Mouse (Mus musculus) Patski (cell line): Measurements from ENCODE around the gene Fmnl2. TPM values are rescaled to one million over a fixed set of nuclear protein-coding genes. Genes with fewer than 3 reads are reported as not detected.

Experiments used
- ATAC-seq: fragments of 100-300 bp; one replicate; pipeline ENCODE4 v1.8.0; 2021
- CTCF ChIA-PET: fragments of 350-600 bp; sonication (Branson Sonifier 250); formaldehyde crosslinking; loops from one replicate; lab custom pipeline; 2022; ENCODE audit warnings: inconsistent platforms; lab: Charles Lee
- POLR2A ChIA-PET: fragments of 350-600 bp; sonication (Branson Sonifier 250); formaldehyde crosslinking; loops from one replicate; lab custom pipeline; 2022; ENCODE audit warnings: antibody characterized with exemption, inconsistent platforms; lab: Charles Lee
- DNase-seq: peaks from one replicate; pipeline ENCODE4 v3.0.0-alpha.2; 2011; ENCODE audit warnings: low read depth, low spot score
- H3K27me3 ChIP-seq: fragments of 371-371 bp; one replicate; pipeline ENCODE4 v1.5.1; 2021
- CTCF ChIP-seq: fragments of 100-300 bp; IDR thresholded peaks from one replicate; pipeline ENCODE4 v1.5.1; 2021
- in situ Hi-C: fragments of 300-500 bp; cut with MboI; formaldehyde crosslinking; loops from 3 replicates; pipeline ENCODE4 v1.11.1; 2018; ENCODE audit warnings: low pct_unique_long_range_greater_than_20kb, mixed read lengths
- polyA plus RNA-seq: library from polyadenylated mRNA; unstranded; gene quantifications from one replicate; pipeline ENCODE4 v1.2.3, GENCODE M21; 2021

The Fmnl2 gene
- polyA plus RNA-seq, 1 experiment from 2014 or later: 14.4 TPM

GRCm38 (mm10) chr2:52903228-52903963, 45.7 kb downstream of the Fmnl2 start:
- in situ Hi-C loops: no loop called here
- no peak for TF ChIP-seq CTCF
- no peaks in the 10 kb centered on the region for H3K27me3 ChIP-seq
- ChIA-PET CTCF (no interaction called here), POLR2A (no interaction called here)
- ATAC-seq (no peak), DNase-seq (no peak)

GRCm38 (mm10) chr2:52904526-52904925, 46.9 kb downstream of the Fmnl2 start:
- in situ Hi-C loops: no loop called here
- no peak for TF ChIP-seq CTCF
- CTCF ChIA-PET: no interaction called here
- POLR2A ChIA-PET: no interaction called here
- ATAC-seq (no peak), DNase-seq (no peak)
- H3K27me3 ChIP-seq: no peaks in the 10 kb centered on the region

- DNase-seq: no peak
- no peak for TF ChIP-seq CTCF
- in situ Hi-C loops: no loop called here
- ChIA-PET POLR2A (interaction anchor here (0.7 kb wide), 1 partner anchor 134 kb away, joined by 3 read pairs; no protein-coding TSS in a partner anchor), CTCF (interaction anchor here (1.5 kb wide), 1 partner anchor 18 kb away, joined by 5 read pairs; no protein-coding TSS in a partner anchor)
- H3K27me3 ChIP-seq: no peaks in the 10 kb centered on the region
- ATAC-seq: no peak
Observed at GRCm38 (mm10) chr2:52913311-52913710, 55.7 kb downstream of the Fmnl2 start.

GRCm38 (mm10) chr2:52913746-52914145, 56.1 kb downstream of the Fmnl2 start:
- POLR2A ChIA-PET: no interaction called here
- CTCF ChIA-PET: interaction anchor here (1.5 kb wide), 1 partner anchor 18 kb away, joined by 5 read pairs; no protein-coding TSS in a partner anchor

GRCm38 (mm10) chr2:52915536-52915935, 57.9 kb downstream of the Fmnl2 start:
- TF ChIP-seq CTCF: no peak
- DNase-seq: no peak
- in situ Hi-C loops: no loop called here
- no peaks in the 10 kb centered on the region for H3K27me3 ChIP-seq
- ChIA-PET POLR2A (no interaction called here), CTCF (no interaction called here)
- no peak for ATAC-seq

More at GRCm38 (mm10) chr2:52913746-52914145, 56.1 kb downstream of the Fmnl2 start:
- TF ChIP-seq CTCF: no peak
- no peak for DNase-seq
- no peak for ATAC-seq
- no peaks in the 10 kb centered on the region for H3K27me3 ChIP-seq
- in situ Hi-C loops: no loop called here

- CTCF ChIA-PET: interaction anchor here (1.4 to 2.1 kb wide), 3 partner anchors 9 to 10 kb away, joined by 4 to 14 read pairs (median 6); no protein-coding TSS in a partner anchor
- no peak for TF ChIP-seq CTCF
- POLR2A ChIA-PET: interaction anchor here (2.1 kb wide), 1 partner anchor 59 kb away, joined by 7 read pairs; no protein-coding TSS in a partner anchor
- no peaks in the 10 kb centered on the region for H3K27me3 ChIP-seq
- no peak for ATAC-seq
- in situ Hi-C loops: no loop called here
- DNase-seq: no peak
Observed at GRCm38 (mm10) chr2:52918094-52918493, 60.4 kb downstream of the Fmnl2 start.

- CTCF ChIA-PET: no interaction called here
- POLR2A ChIA-PET: no interaction called here
- DNase-seq (no peak), ATAC-seq (no peak)
- in situ Hi-C loops: no loop called here
- TF ChIP-seq CTCF: no peak
- H3K27me3 ChIP-seq: no peaks in the 10 kb centered on the region
Observed at GRCm38 (mm10) chr2:52920701-52921435, 63.2 kb downstream of the Fmnl2 start.

GRCm38 (mm10) chr2:52925062-52925461, 67.4 kb downstream of the Fmnl2 start:
- no peak for DNase-seq
- no peak for TF ChIP-seq CTCF
- ATAC-seq: no peak
- in situ Hi-C loops: no loop called here
- ChIA-PET POLR2A (no interaction called here), CTCF (no interaction called here)
- H3K27me3 ChIP-seq: no peaks in the 10 kb centered on the region

- ChIA-PET CTCF (interaction anchor here (0.6 to 3.8 kb wide), 3 partner anchors 9 to 19 kb away, joined by 3 to 14 read pairs (median 3); no protein-coding TSS in a partner anchor), POLR2A (no interaction called here)
- ATAC-seq (no peak), DNase-seq (no peak)
- in situ Hi-C loops: no loop called here
- no peaks in the 10 kb centered on the region for H3K27me3 ChIP-seq
- TF ChIP-seq CTCF: no peak
Observed at GRCm38 (mm10) chr2:52927381-52927780, 69.7 kb downstream of the Fmnl2 start.

- no peak for DNase-seq
- no peak for ATAC-seq
- in situ Hi-C loops: no loop called here
- H3K27me3 ChIP-seq: no peaks in the 10 kb centered on the region
- TF ChIP-seq CTCF: no peak
- ChIA-PET POLR2A (no interaction called here), CTCF (interaction anchor here (0.6 to 3.8 kb wide), 3 partner anchors 9 to 20 kb away, joined by 3 to 14 read pairs (median 3); no protein-coding TSS in a partner anchor)
Observed at GRCm38 (mm10) chr2:52927858-52928301, 70.2 kb downstream of the Fmnl2 start.
